Mouse (Mus musculus) midbrain, postnatal 0 days (tissue): ENCODE results near the gene Snx8. TPM values are rescaled to one million over a fixed set of nuclear protein-coding genes. Genes with fewer than 3 reads are reported as not detected.

ENCODE experiments used
- ATAC-seq: fragments of 200-750 bp; cut with Nextera tagmentation; 2 replicates; pipeline ENCODE4 v1.8.0; 2017; ENCODE audit warnings: moderate number of reproducible peaks, mild to moderate bottlenecking, moderate TSS enrichment, moderate library complexity; ENCODE audit not compliant: low FRiP score
- DNase-seq: peaks from one replicate; pipeline ENCODE4 v3.0.0-alpha.2; 2015; ENCODE audit warnings: low spot score
- H3K27ac ChIP-seq: fragments of 300-500 bp; sonication (generic); 2 replicates; pipeline ENCODE4 v1.5.1; 2014; ENCODE audit warnings: low read depth, mild to moderate bottlenecking, low read length, mixed read lengths
- H3K27me3 ChIP-seq: fragments of 300-500 bp; sonication (generic); 2 replicates; pipeline ENCODE4 v1.6.1; 2014; ENCODE audit warnings: low read length, control low read depth, mixed read lengths; ENCODE audit not compliant: insufficient read depth
- H3K36me3 ChIP-seq: fragments of 300-500 bp; sonication (generic); 2 replicates; pipeline ENCODE4 v1.6.1; 2014; ENCODE audit warnings: low read length, control low read depth, mixed read lengths; ENCODE audit not compliant: insufficient read depth
- H3K4me1 ChIP-seq: fragments of 300-500 bp; sonication (generic); 2 replicates; pipeline ENCODE4 v1.6.1; 2014; ENCODE audit warnings: mild to moderate bottlenecking, control low read depth, antibody characterized with exemption, low read length, mixed read lengths; ENCODE audit not compliant: insufficient read depth
- H3K4me2 ChIP-seq: fragments of 300-500 bp; sonication (generic); 2 replicates; pipeline ENCODE4 v1.6.1; 2014; ENCODE audit warnings: low read depth, mild to moderate bottlenecking, low read length, mixed read lengths; ENCODE audit not compliant: poor library complexity, severe bottlenecking
- H3K4me3 ChIP-seq: fragments of 300-500 bp; sonication (generic); 2 replicates; pipeline ENCODE4 v1.5.1; 2014; ENCODE audit warnings: low read depth, mild to moderate bottlenecking, low read length, moderate library complexity
- H3K9ac ChIP-seq: fragments of 300-500 bp; sonication (generic); replicated peaks from 2 replicates; pipeline ENCODE4 v1.6.1; 2014; ENCODE audit warnings: mild to moderate bottlenecking, low read length, moderate library complexity, mixed read lengths; ENCODE audit not compliant: poor library complexity, severe bottlenecking
- H3K9me3 ChIP-seq: fragments of 300-500 bp; sonication (generic); 2 replicates; pipeline ENCODE4 v1.6.1; 2016; ENCODE audit warnings: low read length, control low read depth
- CTCF ChIP-seq: IDR thresholded peaks from 2 replicates; pipeline ENCODE4 v1.5.1; 2016; ENCODE audit warnings: antibody characterized with exemption, mild to moderate bottlenecking
- WGBS: fragments of 180-500 bp; shearing (Covaris S2); extraction: QIAGEN DNeasy Blood & Tissue Kit; methylation state at CpG from one replicate; pipeline ENCODE4 v1.1.7; 2014; 5-methylcytosine and 5-hydroxymethylcytosine counted together
- microRNA-seq: library from miRNA; unstranded; fragments of <30 nt; microRNA quantifications from one replicate; pipeline ENCODE4, GENCODE M21; 2016; ENCODE audit warnings: borderline number of aligned reads
- polyA plus RNA-seq: library from polyadenylated mRNA; unstranded; fragments of >200 nt; fragmentation: Nextera tagmentation; extraction: Ambion mirVana; gene quantifications from 2 replicates; pipeline ENCODE4 v1.2.1, GENCODE M21; 2015
- total RNA-seq: library from RNA; depleted of rRNA; stranded (reverse); fragments of >200 nt; gene quantifications from 2 replicates; pipeline ENCODE4 v1.2.3, GENCODE M21; 2014; rRNA removed

The Snx8 gene
- total and polyA plus RNA-seq, 2 experiments from 2014 or later, result 46.9 to 86.8 TPM

DNA sequence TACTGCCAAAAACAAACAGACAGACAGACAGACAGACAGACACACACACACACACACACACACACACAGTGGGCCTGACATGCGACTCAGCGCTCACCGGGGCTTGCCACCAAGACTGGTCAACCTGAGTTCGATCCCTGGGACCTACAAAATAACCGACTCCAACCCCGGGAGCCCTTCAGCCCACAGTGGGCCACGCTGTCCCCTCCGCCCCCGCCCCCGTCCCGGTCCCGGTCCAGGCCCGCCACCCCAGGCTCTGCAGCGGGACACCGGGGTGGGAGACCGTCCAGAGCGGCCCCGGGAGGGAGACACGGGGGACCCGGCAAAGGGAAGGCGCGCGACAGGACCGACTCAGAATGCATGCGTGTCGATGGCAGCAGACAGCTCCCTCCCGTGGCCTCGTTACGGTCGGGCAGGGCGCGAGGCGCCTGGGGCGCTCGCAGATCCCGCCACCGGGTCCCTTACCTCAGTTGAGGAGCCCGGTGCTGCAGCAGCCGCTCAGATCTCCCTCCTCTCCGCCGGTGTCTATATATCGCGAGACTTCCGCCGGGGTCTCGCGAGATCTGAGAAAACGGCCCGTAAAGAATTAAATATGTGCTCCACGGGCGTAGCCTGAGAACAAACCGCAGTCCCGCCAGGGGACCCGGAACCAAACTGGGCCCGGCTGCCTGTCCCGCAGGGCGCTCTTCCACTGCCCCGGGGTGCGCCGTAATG lies 67.9 kb downstream of the Snx8 start, which contains the start of the genes Mad1l1 and Nudt1:
Gene Mad1l1 (minus strand): TSS at position 511 of the 714 bp plus-strand sequence.
Gene Nudt1 (plus strand): TSS at position 615 of the 714 bp plus-strand sequence.
- H3K4me2 ChIP-seq, result peak within 1 kb of the TSS; percentile 92
- H3K27me3 ChIP-seq, result no peaks in the 10 kb centered on the region
- 0 out of 2 replicates have a peak, but pooled peaks cover 4% of the 10 kb centered on the region for H3K4me1 ChIP-seq
- H3K9ac ChIP-seq, result peak within 1 kb of the TSS; percentile 99
- H3K4me3 ChIP-seq, result peak within 1 kb of the TSS; percentile 66
- peak within 1 kb of the TSS; percentile 64 for H3K27ac ChIP-seq
- peak; percentile 89 for ATAC-seq
- H3K9me3 ChIP-seq, result no peaks in the 10 kb centered on the region
- WGBS, result under 1% methylated on average over 58 of the region's 60 CpGs
- peak; percentile 41 for TF ChIP-seq CTCF
- peak; percentile 96 for DNase-seq
- no peaks in the 10 kb centered on the region for H3K36me3 ChIP-seq

GRCm38 (mm10) chr5:140316716-140317115 lies 72.3 kb downstream of the Snx8 start:
- no peak for ATAC-seq
- Histone ChIP-seq H3K9ac (no peak overlapping the region), H3K27me3 (no peaks in the 10 kb centered on the region), H3K9me3 (no peaks in the 10 kb centered on the region), H3K4me3 (no peak overlapping the region), H3K4me1 (0 out of 2 replicates have a peak, but pooled peaks cover 4% of the 10 kb centered on the region), H3K36me3 (peaks cover 16% of the 10 kb centered on the region), H3K4me2 (no peak overlapping the region), H3K27ac (no peak overlapping the region)
- no peak for TF ChIP-seq CTCF
- no peak for DNase-seq
- 80% methylated on average over 3 of the region's 3 CpGs for WGBS

GRCm38 (mm10) chr5:140307602-140308001 lies 81.5 kb downstream of the Snx8 start:
- Histone ChIP-seq H3K27ac (no peak overlapping the region), H3K4me3 (no peak overlapping the region), H3K4me2 (no peak overlapping the region), H3K27me3 (no peaks in the 10 kb centered on the region), H3K36me3 (peaks cover 55% of the 10 kb centered on the region), H3K4me1 (no peaks in the 10 kb centered on the region), H3K9ac (no peak overlapping the region), H3K9me3 (no peaks in the 10 kb centered on the region)
- DNase-seq (peak; percentile 10), ATAC-seq (no peak)
- no peak for TF ChIP-seq CTCF
- 87% methylated on average over 14 of the region's 14 CpGs for WGBS

DNA sequence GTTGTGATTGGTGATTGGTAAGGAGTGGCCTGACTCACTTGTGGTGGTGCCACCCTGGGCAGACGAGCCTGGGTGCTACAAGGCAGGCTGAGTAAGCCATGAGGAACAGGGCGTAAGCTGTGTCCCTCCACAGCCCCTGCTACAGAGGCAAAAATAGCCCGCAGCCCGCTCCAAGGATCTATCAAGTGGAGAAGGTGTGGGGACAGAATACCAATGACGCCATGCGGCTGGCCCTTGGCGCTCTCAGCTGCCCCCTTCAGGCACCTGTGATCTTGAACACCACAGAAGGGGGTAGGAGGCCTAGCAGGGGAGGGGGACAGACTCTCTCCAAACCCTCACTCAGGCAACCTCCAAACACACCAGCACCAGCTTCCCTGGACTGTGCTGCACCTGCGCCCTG lies 83.0 kb downstream of the Snx8 start:
- Histone ChIP-seq H3K4me3 (no peak overlapping the region), H3K4me1 (no peaks in the 10 kb centered on the region), H3K27ac (no peak overlapping the region), H3K36me3 (peaks cover 61% of the 10 kb centered on the region), H3K4me2 (no peak overlapping the region), H3K9me3 (no peaks in the 10 kb centered on the region), H3K27me3 (no peaks in the 10 kb centered on the region), H3K9ac (no peak overlapping the region)
- peak; percentile 24 for TF ChIP-seq CTCF
- WGBS, result 74% methylated on average over 8 of the region's 8 CpGs
- ATAC-seq (no peak), DNase-seq (no peak)

DNA sequence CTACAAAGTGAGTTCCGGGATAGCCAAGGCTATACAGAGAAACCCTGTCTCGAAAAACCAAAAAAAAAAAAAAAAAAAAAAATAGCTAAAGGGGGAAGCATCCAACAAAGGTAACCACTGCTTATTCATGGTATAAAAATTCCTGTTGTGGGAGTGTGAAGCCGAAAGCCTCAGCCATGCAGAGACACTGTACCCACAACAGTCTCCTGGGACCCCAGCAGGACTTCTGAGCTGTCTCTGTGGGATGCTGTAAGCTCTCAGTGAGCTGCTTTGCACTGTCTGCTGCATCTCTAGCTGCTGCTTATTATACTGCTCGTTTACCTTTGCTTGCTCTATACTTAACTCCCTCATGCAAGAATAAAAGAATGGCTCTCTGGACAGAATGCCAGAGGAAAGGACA lies 90.8 kb downstream of the Snx8 start:
- TF ChIP-seq CTCF, result no peak
- DNase-seq (no peak), ATAC-seq (no peak)
- Histone ChIP-seq H3K9ac (no peak overlapping the region), H3K27me3 (no peaks in the 10 kb centered on the region), H3K36me3 (peaks cover 52% of the 10 kb centered on the region), H3K9me3 (no peaks in the 10 kb centered on the region), H3K27ac (no peak overlapping the region), H3K4me3 (no peak overlapping the region), H3K4me1 (no peaks in the 10 kb centered on the region), H3K4me2 (no peak overlapping the region)
- WGBS, result 90% methylated on average over 3 of the region's 4 CpGs

DNA sequence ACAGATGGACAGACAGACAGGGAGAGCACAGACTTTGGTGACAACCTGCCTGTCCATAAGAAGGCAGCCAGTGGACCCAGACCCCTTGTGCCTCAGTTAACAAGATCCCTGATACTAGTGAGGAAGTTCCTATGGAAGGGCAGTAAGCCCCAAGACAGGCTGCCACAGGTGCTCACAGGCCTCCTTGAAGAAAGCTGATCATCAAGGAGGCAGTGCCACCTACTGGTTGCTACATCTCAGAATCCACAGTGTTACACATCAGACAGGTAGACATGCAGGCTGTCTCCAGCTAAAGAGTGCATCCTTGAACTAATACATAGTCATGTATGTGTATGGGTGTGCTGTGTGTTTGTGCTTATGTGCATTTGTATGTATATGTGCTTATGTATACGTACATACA lies 96.9 kb downstream of the Snx8 start:
- WGBS, result 85% methylated on average over 1 of the region's 1 CpGs
- Histone ChIP-seq H3K27me3 (no peaks in the 10 kb centered on the region), H3K9ac (no peak overlapping the region), H3K4me2 (no peak overlapping the region), H3K9me3 (no peaks in the 10 kb centered on the region), H3K4me3 (no peak overlapping the region), H3K4me1 (no peaks in the 10 kb centered on the region), H3K36me3 (peaks cover 23% of the 10 kb centered on the region), H3K27ac (no peak overlapping the region)
- TF ChIP-seq CTCF, result peak; percentile 96
- ATAC-seq (peak; percentile 49; the same call in 1 of the 2 replicates), DNase-seq (peak; percentile 89)

Small RNAs within 50 kb of the gene (microRNA-seq; reads per million reads assigned to microRNA genes)
- gene Mir7038, result not detected

Other genes with a start within 250 kb of the Snx8 start
- gene Mad1l1, start 67.7 kb downstream of the Snx8 start, total RNA-seq, result 25.9 and 28.5 TPM in 2 replicates
- gene Mad1l1, start 67.7 kb downstream of the Snx8 start, polyA plus RNA-seq, result 33.5 and 34.0 TPM in 2 replicates
- 7.6 and 10.5 TPM in 2 replicates for gene Nudt1, start 67.6 kb downstream of the Snx8 start, total RNA-seq
- 16.6 and 17.9 TPM in 2 replicates for gene Nudt1, start 67.6 kb downstream of the Snx8 start, polyA plus RNA-seq
- gene Mrm2, start 57.4 kb downstream of the Snx8 start, total RNA-seq, result 9.9 and 15.1 TPM in 2 replicates
- 14.7 and 16.2 TPM in 2 replicates for gene Mrm2, start 57.4 kb downstream of the Snx8 start, polyA plus RNA-seq
- 36.6 and 41.3 TPM in 2 replicates for gene Eif3b, start 30.1 kb upstream of the Snx8 start, total RNA-seq
- gene Eif3b, start 30.1 kb upstream of the Snx8 start, polyA plus RNA-seq, result 53.7 and 54.5 TPM in 2 replicates
- not detected in 2 replicates for gene Gm4869, start 56.4 kb upstream of the Snx8 start, total RNA-seq
- not detected in 2 replicates for gene Gm4869, start 56.4 kb upstream of the Snx8 start, polyA plus RNA-seq
- 11.0 and 15.8 TPM in 2 replicates for gene Chst12, start 116.3 kb upstream of the Snx8 start, total RNA-seq
- 21.8 and 27.3 TPM in 2 replicates for gene Chst12, start 116.3 kb upstream of the Snx8 start, polyA plus RNA-seq
- gene Grifin, start 175.8 kb upstream of the Snx8 start, total RNA-seq, result not detected in 2 replicates
- gene Grifin, start 175.8 kb upstream of the Snx8 start, polyA plus RNA-seq, result 0.39 TPM in 1 of 2 replicates, not detected in the other
- gene Lfng, start 218.1 kb upstream of the Snx8 start, total RNA-seq, result 55.6 and 56.6 TPM in 2 replicates
- 20.1 and 22.5 TPM in 2 replicates for gene Lfng, start 218.1 kb upstream of the Snx8 start, polyA plus RNA-seq